ENCODE assay signal across 9 mouse cellular contexts in genomic region chr3:154663976-154664581, GRCm38 (mm10). TPM values are rescaled to one million over a fixed set of nuclear protein-coding genes. Genes with fewer than 3 reads are reported as not detected.
DNase-seq lines count a peak whose midpoint lies in the region; ATAC-seq and TF ChIP-seq lines count a peak whose summit lies in the region.
"Had no signal": no experiment of that assay in that cellular context is flagged by ENCODE, and none has a peak within 500 bp of the region (broad histone marks: within the 10 kb centered on the region; RNA-seq: fewer than 3 reads in every experiment).

No protein-coding gene starts in this region.

- no peak for TF ChIP-seq CTCF in Patski (IDR thresholded peaks at IDR 0.05)

- WGBS in forebrain, embryonic 15.5 days = 3% methylated on average over 25 of the region's 27 CpGs
- WGBS in intestine, embryonic 15.5 days = 2% methylated on average over 25 of the region's 27 CpGs
- WGBS in neural tube, embryonic 14.5 days = 1% methylated on average over 26 of the region's 27 CpGs

- peak overlapping the region; percentile 60 for H3K9ac ChIP-seq in forebrain, embryonic 15.5 days (replicated peaks)
- H3K9ac ChIP-seq in intestine, embryonic 15.5 days = no peak overlapping the region
- peak overlapping the region; percentile 56 for H3K9ac ChIP-seq in neural tube, embryonic 14.5 days (replicated peaks; ENCODE audit: low read depth, low read length)

- POLR2A ChIA-PET in Patski (lab: Charles Lee) = interaction anchor here (0.7 kb wide), 1 partner anchor 68 kb away, joined by 4 read pairs; no protein-coding TSS in a partner anchor

- intact Hi-C loops in left cerebral cortex, postnatal 14 days (cut with DNase I) = loop anchor here (10.0 kb wide), 1 partner anchor 1901 kb away; the partner anchor contains the start of gene Negr1

- H3K36me3 ChIP-seq in forebrain, embryonic 15.5 days = no peaks in the 10 kb centered on the region
- no peaks in the 10 kb centered on the region for H3K36me3 ChIP-seq in intestine, embryonic 15.5 days
- H3K36me3 ChIP-seq in neural tube, embryonic 14.5 days (ENCODE audit: control insufficient read depth, insufficient read depth, low read length) = no peaks in the 10 kb centered on the region

- H3K27ac ChIP-seq in forebrain, embryonic 15.5 days (replicated peaks) = peak overlapping the region; percentile 79
- H3K27ac ChIP-seq in intestine, embryonic 15.5 days = no peak overlapping the region
- peak overlapping the region; percentile 70 for H3K27ac ChIP-seq in neural tube, embryonic 14.5 days (ENCODE audit: low read depth, low read length)

- no peaks in the 10 kb centered on the region for H3K27me3 ChIP-seq in Patski
- H3K27me3 ChIP-seq in forebrain, embryonic 15.5 days = no peaks in the 10 kb centered on the region
- peaks cover 12% of the 10 kb centered on the region; the same call in 1 of the 2 replicates for H3K27me3 ChIP-seq in intestine, embryonic 15.5 days (replicated peaks)
- H3K27me3 ChIP-seq in neural tube, embryonic 14.5 days (ENCODE audit: control insufficient read depth, insufficient read depth, low read length) = no peaks in the 10 kb centered on the region

- H3K4me2 ChIP-seq in forebrain, embryonic 15.5 days (replicated peaks) = peak overlapping the region; percentile 75
- H3K4me2 ChIP-seq in intestine, embryonic 15.5 days (replicated peaks) = peak overlapping the region; percentile 66
- H3K4me2 ChIP-seq in neural tube, embryonic 14.5 days (ENCODE audit: low read depth, low read length) = peak overlapping the region; percentile 75

- no peaks in the 10 kb centered on the region for H3K9me3 ChIP-seq in forebrain, embryonic 15.5 days
- no peaks in the 10 kb centered on the region for H3K9me3 ChIP-seq in intestine, embryonic 15.5 days
- no peaks in the 10 kb centered on the region for H3K9me3 ChIP-seq in neural tube, embryonic 14.5 days (ENCODE audit: control insufficient read depth, low read length)

- CTCF ChIA-PET in Patski (lab: Charles Lee) = no interaction called here

- in situ Hi-C loops in Patski (cut with MboI; ENCODE audit: low pct_unique_long_range_greater_than_20kb) = no loop called here

- peak; percentile 14 for ATAC-seq in Patski
- ATAC-seq in cerebellum, adult (ENCODE audit: insufficient number of reproducible peaks, low FRiP score, low TSS enrichment) = peak; percentile 86
- ATAC-seq in forebrain, embryonic 15.5 days (replicated peaks) = peak; percentile 82
- peak; percentile 81 for ATAC-seq in intestine, embryonic 15.5 days
- peak; percentile 92 for ATAC-seq in neural tube, embryonic 14.5 days (ENCODE audit: low read depth)
- ATAC-seq in megakaryocyte progenitor cell, adult 5-6 weeks (replicated peaks; ENCODE audit: poor library complexity) = no peak
- no peak for ATAC-seq in activated CD4-positive, CD25-positive, alpha-beta regulatory T cell, adult 4 months

- no peak for DNase-seq in Patski (ENCODE audit: low read depth, low spot score)
- peak; percentile 63 to 64 for DNase-seq in left cerebral cortex, postnatal 14 days (ENCODE audit: low spot score in 2 of 2)

- H3K4me3 ChIP-seq in forebrain, embryonic 15.5 days = peak overlapping the region; percentile 47
- H3K4me3 ChIP-seq in intestine, embryonic 15.5 days (replicated peaks) = peak overlapping the region; percentile 30
- H3K4me3 ChIP-seq in neural tube, embryonic 14.5 days (ENCODE audit: low read depth, low read length) = peak overlapping the region; percentile 36

- H3K4me1 ChIP-seq in forebrain, embryonic 15.5 days = peaks cover 22% of the 10 kb centered on the region
- H3K4me1 ChIP-seq in intestine, embryonic 15.5 days (replicated peaks) = 0 out of 2 replicates have a peak, but pooled peaks cover 5% of the 10 kb centered on the region
- H3K4me1 ChIP-seq in neural tube, embryonic 14.5 days (ENCODE audit: control insufficient read depth, insufficient read depth, low read length) = peaks cover 11% of the 10 kb centered on the region; the same call in 1 of the 2 replicates

RNA-seq across cellular contexts. Expression of gene Erich3, which starts 0.4 kb away (rescaled TPM):
- 0.04 TPM for polyA plus RNA-seq in Patski (2021)
- 1.2 and 1.8 TPM in 2 replicates for polyA plus RNA-seq in forebrain, embryonic 15.5 days (2015; fragmentation: Nextera tagmentation; extraction: Ambion mirVana)
- polyA plus RNA-seq in intestine, embryonic 15.5 days (2015; fragmentation: Nextera tagmentation; extraction: Ambion mirVana) = 0.20 TPM in 2 replicates
- total RNA-seq in left cerebral cortex, postnatal 14 days (2021) = 1 to 10 TPM; 6.9 to 9.6 TPM
- 2.0 and 2.8 TPM in 2 replicates for polyA plus RNA-seq in neural tube, embryonic 14.5 days (2014; fragmentation: Nextera tagmentation; extraction: Ambion mirVana)
- not detected in 2 replicates for total RNA-seq in megakaryocyte progenitor cell, adult 5-6 weeks (2015)
- not detected in 2 replicates for total RNA-seq in megakaryocyte progenitor cell, adult 5-6 weeks (2017)
- polyA plus RNA-seq in activated CD4-positive, CD25-positive, alpha-beta regulatory T cell, adult 4 months (2017; shearing (Covaris generic)) = not detected
- total RNA-seq: common myeloid progenitor, adult 5-6 weeks had no signal

Comparison
In these comparisons a context has a peak if more than half of its experiments do, and no peak if none do; other contexts are left out.
1. ATAC-seq: peak in Patski (single experiment), cerebellum, adult (single experiment), forebrain, embryonic 15.5 days (single experiment), intestine, embryonic 15.5 days (single experiment) and neural tube, embryonic 14.5 days (single experiment); none in megakaryocyte progenitor cell, adult 5-6 weeks (single experiment) and activated CD4-positive, CD25-positive, alpha-beta regulatory T cell, adult 4 months (single experiment).
2. Peak in every context shown above with its lines, with median percentiles within 50 percentile points of each other: H3K4me2 ChIP-seq and H3K4me3 ChIP-seq.